Comparison of ENCODE assay signal across 23 mouse cellular contexts in the genomic region with DNA sequence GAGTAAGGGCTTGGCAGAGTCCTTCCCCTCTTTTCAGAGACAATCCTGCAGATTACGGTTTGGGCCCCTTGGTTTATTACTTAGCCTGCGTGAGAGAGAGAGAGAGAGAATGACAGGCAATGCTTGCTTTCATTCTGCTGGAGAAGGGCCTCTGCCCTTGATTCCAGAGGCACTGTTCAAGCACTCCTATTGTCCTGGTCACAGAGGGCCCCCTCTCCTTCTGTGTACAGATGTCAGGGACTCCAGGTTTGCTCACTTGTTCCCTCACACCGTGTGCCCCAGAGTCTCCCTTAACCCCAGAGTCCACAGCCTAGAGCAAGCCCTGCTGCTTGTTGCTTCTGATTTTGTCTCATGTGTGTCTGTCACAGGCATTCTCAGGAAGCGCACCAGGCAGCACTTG.
"Had no signal": no experiment of that assay in that cellular context is flagged by ENCODE, and none has a peak within 500 bp of the region (broad histone marks: within the 10 kb centered on the region; RNA-seq: fewer than 3 reads in every experiment).

No protein-coding gene starts in this region.

- H3K36me3 ChIP-seq: heart, embryonic 15.5 days; hindbrain, embryonic 13.5 days; hindbrain, embryonic 15.5 days; limb, embryonic 13.5 days; limb, embryonic 15.5 days had no signal

- DNase-seq: forebrain, postnatal 0 days; gastrocnemius, postnatal 14 days; gastrocnemius, postnatal 36 days; heart, adult 11 months; heart, adult 2 months; heart, postnatal 14 days; heart, postnatal 36 days; kidney, adult 18-20 months; kidney, adult 8-10 months; kidney, postnatal 10 days; kidney, postnatal 25 days; kidney, postnatal 4 days; layer of hippocampus, adult 9-11 months; layer of hippocampus, postnatal 36 days; left cerebral cortex, postnatal 4 days had no signal

- H3K9me3 ChIP-seq: heart, embryonic 13.5 days; heart, embryonic 15.5 days; hindbrain, embryonic 13.5 days; hindbrain, embryonic 15.5 days; limb, embryonic 13.5 days; limb, embryonic 15.5 days had no signal

- H3K4me3 ChIP-seq: heart, adult 2 months; heart, embryonic 13.5 days; heart, embryonic 15.5 days; hindbrain, embryonic 13.5 days; hindbrain, embryonic 15.5 days; limb, embryonic 13.5 days; limb, embryonic 15.5 days had no signal

- H3K27me3 ChIP-seq: heart, embryonic 13.5 days; heart, embryonic 15.5 days; hindbrain, embryonic 13.5 days; hindbrain, embryonic 15.5 days; limb, embryonic 13.5 days; limb, embryonic 15.5 days had no signal

- H3K27ac ChIP-seq: heart, adult 2 months; heart, embryonic 13.5 days; heart, embryonic 15.5 days; hindbrain, embryonic 13.5 days; hindbrain, embryonic 15.5 days; hindbrain, postnatal 0 days; limb, embryonic 13.5 days; limb, embryonic 15.5 days had no signal

- ATAC-seq: forebrain, postnatal 0 days; hindbrain, postnatal 0 days had no signal

- H3K4me1 ChIP-seq: hindbrain, embryonic 15.5 days had no signal

- H3K4me2 ChIP-seq: heart, embryonic 11.5 days; heart, embryonic 13.5 days; heart, embryonic 15.5 days; hindbrain, embryonic 13.5 days; hindbrain, embryonic 15.5 days; limb, embryonic 13.5 days; limb, embryonic 15.5 days had no signal

- H3K9ac ChIP-seq: forebrain, postnatal 0 days; heart, embryonic 13.5 days; heart, embryonic 15.5 days; hindbrain, embryonic 13.5 days; hindbrain, embryonic 15.5 days; limb, embryonic 13.5 days; limb, embryonic 15.5 days had no signal
